Mouse (Mus musculus): ENCODE measurements around the gene Dnaic1.

- TF ChIP-seq CTCF (IDR thresholded peaks at IDR 0.05; ENCODE audit: insufficient read depth, low read depth, low read length) = no peak
- TF ChIP-seq POLR2A (IDR thresholded peaks at IDR 0.05; ENCODE audit: insufficient read depth, low read depth, low read length) = no peak
These were observed 86.0 kb downstream of the Dnaic1 start for GRCm38 (mm10) chr4:41655525-41655924.
